Mouse (Mus musculus): Measurements from ENCODE around the gene Pgam2. TPM values are rescaled to one million over a fixed set of nuclear protein-coding genes. Genes with fewer than 3 reads are reported as not detected.

Gene Pgam2
- total and polyA plus RNA-seq, 2 experiments from 2014 or later, result 2.0 to 2.8 TPM

GRCm38 (mm10) chr11:5782199-5782944 lies 21.2 kb downstream of the Pgam2 start:
- H3K27me3 ChIP-seq (ENCODE audit: insufficient read depth, low read length), result no peaks in the 10 kb centered on the region
- no peaks in the 10 kb centered on the region for H3K9me3 ChIP-seq (ENCODE audit: low read length)
- peaks cover 2% of the 10 kb centered on the region; the same call in 1 of the 2 replicates for H3K4me1 ChIP-seq (ENCODE audit: insufficient read depth, low read length)
- DNase-seq (ENCODE audit: low spot score), result no peak
- 71% methylated on average over 8 of the region's 8 CpGs for WGBS
- TF ChIP-seq CTCF (IDR thresholded peaks at IDR 0.05; ENCODE audit: low read depth), result 0 out of 2 replicates have a peak, but pooled peaks have one; percentile 35
- H3K4me2 ChIP-seq (ENCODE audit: low read depth, low read length), result no peak overlapping the region
- no peak overlapping the region for H3K27ac ChIP-seq
- no peak overlapping the region for H3K4me3 ChIP-seq (ENCODE audit: low read length)
- peaks cover 12% of the 10 kb centered on the region; the same call in 1 of the 2 replicates for H3K36me3 ChIP-seq (ENCODE audit: insufficient read depth, low read length)
- no peak overlapping the region for H3K9ac ChIP-seq (replicated peaks; ENCODE audit: low read length)
- ATAC-seq, result no peak

GRCm38 (mm10) chr11:5780035-5780499 lies 23.5 kb downstream of the Pgam2 start:
- Histone ChIP-seq H3K27me3 (ENCODE audit: insufficient read depth, low read length) (no peaks in the 10 kb centered on the region), H3K9ac (replicated peaks; ENCODE audit: low read length) (no peak overlapping the region), H3K9me3 (ENCODE audit: low read length) (no peaks in the 10 kb centered on the region), H3K27ac (no peak overlapping the region), H3K36me3 (ENCODE audit: insufficient read depth, low read length) (peaks cover 12% of the 10 kb centered on the region; the same call in 1 of the 2 replicates), H3K4me3 (ENCODE audit: low read length) (no peak overlapping the region), H3K4me2 (ENCODE audit: low read depth, low read length) (no peak overlapping the region), H3K4me1 (ENCODE audit: insufficient read depth, low read length) (no peaks in the 10 kb centered on the region)
- WGBS, result 86% methylated on average over 6 of the region's 6 CpGs
- no peak for TF ChIP-seq CTCF (IDR thresholded peaks at IDR 0.05; ENCODE audit: low read depth)
- no peak for DNase-seq (ENCODE audit: low spot score)
- no peak for ATAC-seq

GRCm38 (mm10) chr11:5778481-5778880 lies 25.1 kb downstream of the Pgam2 start:
- H3K4me3 ChIP-seq (ENCODE audit: low read length), result no peak overlapping the region
- peaks cover 12% of the 10 kb centered on the region; the same call in 1 of the 2 replicates for H3K36me3 ChIP-seq (ENCODE audit: insufficient read depth, low read length)
- 84% methylated on average over 2 of the region's 2 CpGs for WGBS
- H3K27me3 ChIP-seq (ENCODE audit: insufficient read depth, low read length), result no peaks in the 10 kb centered on the region
- H3K4me2 ChIP-seq (ENCODE audit: low read depth, low read length), result no peak overlapping the region
- ATAC-seq, result no peak
- no peaks in the 10 kb centered on the region for H3K4me1 ChIP-seq (ENCODE audit: insufficient read depth, low read length)
- TF ChIP-seq CTCF (IDR thresholded peaks at IDR 0.05; ENCODE audit: low read depth), result peak; percentile 50
- no peak for DNase-seq (ENCODE audit: low spot score)
- H3K9me3 ChIP-seq (ENCODE audit: low read length), result no peaks in the 10 kb centered on the region
- H3K27ac ChIP-seq, result no peak overlapping the region
- no peak overlapping the region for H3K9ac ChIP-seq (replicated peaks; ENCODE audit: low read length)

- Histone ChIP-seq H3K27ac (no peak overlapping the region), H3K9me3 (ENCODE audit: low read length) (no peaks in the 10 kb centered on the region), H3K36me3 (ENCODE audit: insufficient read depth, low read length) (peaks cover 13% of the 10 kb centered on the region), H3K4me1 (ENCODE audit: insufficient read depth, low read length) (no peaks in the 10 kb centered on the region; the same call in 1 of the 2 replicates), H3K4me2 (ENCODE audit: low read depth, low read length) (no peak overlapping the region), H3K9ac (replicated peaks; ENCODE audit: low read length) (no peak overlapping the region), H3K27me3 (ENCODE audit: insufficient read depth, low read length) (no peaks in the 10 kb centered on the region), H3K4me3 (ENCODE audit: low read length) (no peak overlapping the region)
- DNase-seq (ENCODE audit: low spot score) (no peak), ATAC-seq (no peak)
- TF ChIP-seq CTCF (IDR thresholded peaks at IDR 0.05; ENCODE audit: low read depth), result no peak
- WGBS, result 87% methylated on average over 6 of the region's 6 CpGs
Measured at GRCm38 (mm10) chr11:5766019-5766418, 37.5 kb downstream of the Pgam2 start.

GRCm38 (mm10) chr11:5762633-5762982 lies 40.9 kb downstream of the Pgam2 start:
- H3K4me2 ChIP-seq (ENCODE audit: low read depth, low read length), result peak overlapping the region; percentile 73
- peak overlapping the region; percentile 52 for H3K4me3 ChIP-seq (ENCODE audit: low read length)
- WGBS, result 13% methylated on average over 6 of the region's 6 CpGs
- peak overlapping the region; percentile 65 for H3K9ac ChIP-seq (replicated peaks; ENCODE audit: low read length)
- no peak for DNase-seq (ENCODE audit: low spot score)
- peak; percentile 33; the same call in 1 of the 2 replicates for ATAC-seq
- TF ChIP-seq CTCF (IDR thresholded peaks at IDR 0.05; ENCODE audit: low read depth), result no peak
- no peaks in the 10 kb centered on the region; the same call in 1 of the 2 replicates for H3K4me1 ChIP-seq (ENCODE audit: insufficient read depth, low read length)
- H3K27ac ChIP-seq, result peak overlapping the region; percentile 93; the same call in 1 of the 2 replicates
- H3K36me3 ChIP-seq (ENCODE audit: insufficient read depth, low read length), result no peaks in the 10 kb centered on the region
- H3K9me3 ChIP-seq (ENCODE audit: low read length), result no peaks in the 10 kb centered on the region
- H3K27me3 ChIP-seq (ENCODE audit: insufficient read depth, low read length), result no peaks in the 10 kb centered on the region

GRCm38 (mm10) chr11:5761820-5762632 lies 41.5 kb downstream of the Pgam2 start, which contains the start of gene Urgcp:
Urgcp (minus strand) TSS chr11:5762376.
- WGBS, result under 1% methylated on average over 67 of the region's 68 CpGs
- H3K27ac ChIP-seq, result peak within 1 kb of the TSS; percentile 93
- peak within 1 kb of the TSS; percentile 52 for H3K4me3 ChIP-seq (ENCODE audit: low read length)
- no peaks in the 10 kb centered on the region; the same call in 1 of the 2 replicates for H3K4me1 ChIP-seq (ENCODE audit: insufficient read depth, low read length)
- no peaks in the 10 kb centered on the region for H3K36me3 ChIP-seq (ENCODE audit: insufficient read depth, low read length)
- ATAC-seq, result peak; percentile 98
- peak; percentile 96 for DNase-seq (ENCODE audit: low spot score)
- no peaks in the 10 kb centered on the region for H3K9me3 ChIP-seq (ENCODE audit: low read length)
- H3K9ac ChIP-seq (replicated peaks; ENCODE audit: low read length), result peak within 1 kb of the TSS; percentile 65
- H3K4me2 ChIP-seq (ENCODE audit: low read depth, low read length), result peak within 1 kb of the TSS; percentile 73
- H3K27me3 ChIP-seq (ENCODE audit: insufficient read depth, low read length), result no peaks in the 10 kb centered on the region
- TF ChIP-seq CTCF (IDR thresholded peaks at IDR 0.05; ENCODE audit: low read depth), result peak; percentile 14

Measured in hindbrain, postnatal 0 days (tissue).